Mouse (Mus musculus) urinary bladder, postnatal 10 days (tissue): ENCODE data around the gene Nek8.

ENCODE experiments used
- DNase-seq: peaks from one replicate; pipeline ENCODE4 v3.0.0; 2022; ENCODE audit warnings: low spot score

Nek8 gene

GRCm38 (mm10) chr11:78182961-78183844, 6.7 kb upstream of the Nek8 start, which contains the start of gene Rpl23a:
Rpl23a (minus strand) TSS chr11:78183584.
- no peak for DNase-seq

GRCm38 (mm10) chr11:78182450-78182849, 6.0 kb upstream of the Nek8 start:
- no peak for DNase-seq

GRCm38 (mm10) chr11:78181830-78182357, 5.4 kb upstream of the Nek8 start:
- no peak for DNase-seq

- DNase-seq = no peak
Measured at GRCm38 (mm10) chr11:78180081-78180761, 3.7 kb upstream of the Nek8 start.

- no peak for DNase-seq
Measured at GRCm38 (mm10) chr11:78179438-78179999, 3.0 kb upstream of the Nek8 start.

GRCm38 (mm10) chr11:78178859-78179437, 2.5 kb upstream of the Nek8 start:
- no peak for DNase-seq

- peak; percentile 91 for DNase-seq
Measured at GRCm38 (mm10) chr11:78177903-78178858, 1.7 kb upstream of the Nek8 start.

- no peak for DNase-seq
Measured at GRCm38 (mm10) chr11:78177437-78177836, 962 bp upstream of the Nek8 start.

- DNase-seq = no peak
Measured at GRCm38 (mm10) chr11:78176905-78177331, 443 bp upstream of the Nek8 start.

- DNase-seq = no peak
Measured at GRCm38 (mm10) chr11:78175771-78176401, 589 bp downstream of the Nek8 start.

GRCm38 (mm10) chr11:78174506-78174905, 2.0 kb downstream of the Nek8 start:
- DNase-seq = no peak

GRCm38 (mm10) chr11:78172748-78173383, 3.6 kb downstream of the Nek8 start:
- no peak for DNase-seq

GRCm38 (mm10) chr11:78172034-78172747, 4.3 kb downstream of the Nek8 start:
- no peak for DNase-seq

GRCm38 (mm10) chr11:78171328-78171727, 5.1 kb downstream of the Nek8 start:
- no peak for DNase-seq

- DNase-seq = no peak
Measured at GRCm38 (mm10) chr11:78170306-78170705, 6.2 kb downstream of the Nek8 start.

GRCm38 (mm10) chr11:78168541-78169468, 7.7 kb downstream of the Nek8 start:
- no peak for DNase-seq

- no peak for DNase-seq
Measured at GRCm38 (mm10) chr11:78167257-78167959, 9.1 kb downstream of the Nek8 start.

- DNase-seq = no peak
Measured at GRCm38 (mm10) chr11:78166640-78167039, 9.8 kb downstream of the Nek8 start.
